Comparison of ENCODE assay signal across 20 mouse cellular contexts in genomic region chr7:136130666-136131239, GRCm38 (mm10).
DNase-seq lines count a peak whose midpoint lies in the region; ATAC-seq and TF ChIP-seq lines count a peak whose summit lies in the region.
"Had no signal": no experiment of that assay in that cellular context is flagged by ENCODE, and none has a peak within 500 bp of the region (broad histone marks: within the 10 kb centered on the region; RNA-seq: fewer than 3 reads in every experiment).

No protein-coding gene starts in this region.

- no peak for ATAC-seq in hindbrain, postnatal 0 days
- no peak for ATAC-seq in hindbrain, embryonic 13.5 days (ENCODE audit: low FRiP score)
- ATAC-seq in midbrain, embryonic 16.5 days = no peak
- no peak for ATAC-seq in limb, embryonic 14.5 days (ENCODE audit: low FRiP score, low read depth)

- H3K9ac ChIP-seq in hindbrain, postnatal 0 days (replicated peaks; ENCODE audit: low read length) = no peak overlapping the region
- no peak overlapping the region for H3K9ac ChIP-seq in hindbrain, embryonic 13.5 days
- H3K9ac ChIP-seq in midbrain, embryonic 16.5 days (ENCODE audit: low read depth, low read length) = no peak overlapping the region
- no peak overlapping the region for H3K9ac ChIP-seq in limb, embryonic 14.5 days (ENCODE audit: low read depth, low read length, severe bottlenecking)
- H3K9ac ChIP-seq: embryonic facial prominence, embryonic 15.5 days; hindbrain, embryonic 14.5 days had no signal

- no peak overlapping the region for H3K27ac ChIP-seq in hindbrain, postnatal 0 days
- H3K27ac ChIP-seq in hindbrain, embryonic 13.5 days = no peak overlapping the region
- H3K27ac ChIP-seq in midbrain, embryonic 10.5 days (replicated peaks) = no peak overlapping the region
- H3K27ac ChIP-seq in midbrain, embryonic 16.5 days (ENCODE audit: low read length) = no peak overlapping the region
- H3K27ac ChIP-seq in limb, embryonic 14.5 days (replicated peaks; ENCODE audit: low read depth, low read length) = no peak overlapping the region; the same call in 1 of the 2 replicates
- H3K27ac ChIP-seq: embryonic facial prominence, embryonic 15.5 days; forebrain, embryonic 10.5 days; heart, adult 2 months; hindbrain, embryonic 14.5 days; kidney, postnatal 0 days had no signal

- H3K4me3 ChIP-seq in hindbrain, postnatal 0 days (ENCODE audit: low read length) = no peak overlapping the region
- no peak overlapping the region for H3K4me3 ChIP-seq in hindbrain, embryonic 13.5 days
- no peak overlapping the region for H3K4me3 ChIP-seq in midbrain, embryonic 10.5 days
- no peak overlapping the region for H3K4me3 ChIP-seq in midbrain, embryonic 16.5 days (ENCODE audit: low read depth, low read length)
- no peak overlapping the region for H3K4me3 ChIP-seq in limb, embryonic 14.5 days (replicated peaks; ENCODE audit: low read length)
- H3K4me3 ChIP-seq: embryonic facial prominence, embryonic 15.5 days; forebrain, embryonic 10.5 days; heart, adult 2 months had no signal

- no peak overlapping the region for H3K4me2 ChIP-seq in hindbrain, postnatal 0 days (ENCODE audit: low read depth, low read length)
- H3K4me2 ChIP-seq in hindbrain, embryonic 13.5 days = no peak overlapping the region
- no peak overlapping the region for H3K4me2 ChIP-seq in midbrain, embryonic 16.5 days (ENCODE audit: low read length)
- H3K4me2 ChIP-seq in limb, embryonic 14.5 days (replicated peaks; ENCODE audit: low read depth, low read length, severe bottlenecking) = no peak overlapping the region
- H3K4me2 ChIP-seq: embryonic facial prominence, embryonic 15.5 days; hindbrain, embryonic 14.5 days had no signal

- no peak for TF ChIP-seq CTCF in hindbrain, postnatal 0 days (IDR thresholded peaks at IDR 0.05; ENCODE audit: low read depth)
- no peak for TF ChIP-seq CTCF in brain, embryonic 14.5 days (IDR thresholded peaks at IDR 0.05; ENCODE audit: borderline replicate concordance, extremely low read depth, insufficient read depth, insufficient read length)

- no peaks in the 10 kb centered on the region for H3K27me3 ChIP-seq in hindbrain, postnatal 0 days (ENCODE audit: insufficient read depth, low read length)
- H3K27me3 ChIP-seq in hindbrain, embryonic 13.5 days = no peaks in the 10 kb centered on the region
- peaks cover 12% of the 10 kb centered on the region for H3K27me3 ChIP-seq in midbrain, embryonic 10.5 days (ENCODE audit: low read depth, poor library complexity, severe bottlenecking)
- H3K27me3 ChIP-seq in midbrain, embryonic 16.5 days (ENCODE audit: control insufficient read depth, insufficient read depth, low read depth, low read length) = no peaks in the 10 kb centered on the region
- no peaks in the 10 kb centered on the region for H3K27me3 ChIP-seq in limb, embryonic 14.5 days (ENCODE audit: control insufficient read depth, insufficient read depth, low read length)
- H3K27me3 ChIP-seq: embryonic facial prominence, embryonic 15.5 days had no signal

- no peak for TF ChIP-seq POLR2A in brain, embryonic 14.5 days (IDR thresholded peaks at IDR 0.05; ENCODE audit: borderline replicate concordance, extremely low read depth, insufficient read depth, insufficient read length, poor library complexity, severe bottlenecking)
- TF ChIP-seq POLR2A in limb, embryonic 14.5 days (IDR thresholded peaks at IDR 0.05; ENCODE audit: borderline replicate concordance, extremely low read depth, insufficient read depth, insufficient read length) = no peak

- no peaks in the 10 kb centered on the region for H3K36me3 ChIP-seq in hindbrain, postnatal 0 days (ENCODE audit: insufficient read depth, low read length)
- H3K36me3 ChIP-seq in hindbrain, embryonic 13.5 days = no peaks in the 10 kb centered on the region
- no peaks in the 10 kb centered on the region for H3K36me3 ChIP-seq in midbrain, embryonic 10.5 days
- no peaks in the 10 kb centered on the region for H3K36me3 ChIP-seq in midbrain, embryonic 16.5 days (ENCODE audit: control insufficient read depth, insufficient read depth, low read length)
- H3K36me3 ChIP-seq in limb, embryonic 14.5 days (ENCODE audit: control insufficient read depth, insufficient read depth, low read length) = no peaks in the 10 kb centered on the region
- H3K36me3 ChIP-seq: embryonic facial prominence, embryonic 15.5 days; forebrain, embryonic 10.5 days had no signal

- peaks cover 14% of the 10 kb centered on the region for H3K4me1 ChIP-seq in hindbrain, postnatal 0 days (ENCODE audit: insufficient read depth, low read length)
- peaks cover 18% of the 10 kb centered on the region for H3K4me1 ChIP-seq in hindbrain, embryonic 13.5 days (replicated peaks)
- peaks cover 38% of the 10 kb centered on the region for H3K4me1 ChIP-seq in midbrain, embryonic 10.5 days
- H3K4me1 ChIP-seq in midbrain, embryonic 16.5 days (ENCODE audit: control insufficient read depth, insufficient read depth, low read length) = peaks cover 9% of the 10 kb centered on the region; the same call in 1 of the 2 replicates
- peaks cover 27% of the 10 kb centered on the region for H3K4me1 ChIP-seq in limb, embryonic 14.5 days (ENCODE audit: control insufficient read depth, insufficient read depth, low read length)

- H3K9me3 ChIP-seq in hindbrain, postnatal 0 days (ENCODE audit: low read length) = no peaks in the 10 kb centered on the region
- no peaks in the 10 kb centered on the region for H3K9me3 ChIP-seq in hindbrain, embryonic 13.5 days
- 0 out of 2 replicates have a peak, but pooled peaks cover 5% of the 10 kb centered on the region for H3K9me3 ChIP-seq in midbrain, embryonic 10.5 days (replicated peaks)
- H3K9me3 ChIP-seq in midbrain, embryonic 16.5 days (replicated peaks; ENCODE audit: control insufficient read depth, low read length, poor library complexity, severe bottlenecking) = no peaks in the 10 kb centered on the region
- no peaks in the 10 kb centered on the region for H3K9me3 ChIP-seq in limb, embryonic 14.5 days (ENCODE audit: control insufficient read depth, low read length)
- H3K9me3 ChIP-seq: embryonic facial prominence, embryonic 15.5 days; forebrain, embryonic 10.5 days had no signal

- WGBS in hindbrain, postnatal 0 days = 23% methylated on average over 10 of the region's 10 CpGs
- WGBS in hindbrain, embryonic 13.5 days = 44% methylated on average over 10 of the region's 10 CpGs
- WGBS in midbrain, embryonic 10.5 days = 18% methylated on average over 10 of the region's 10 CpGs
- 8% methylated on average over 10 of the region's 10 CpGs for WGBS in midbrain, embryonic 16.5 days
- WGBS in limb, embryonic 14.5 days = 23% methylated on average over 10 of the region's 10 CpGs

- peak; percentile 38 for DNase-seq in hindbrain, postnatal 0 days (ENCODE audit: low spot score)
- DNase-seq in midbrain, embryonic 10.5 days (ENCODE audit: low spot score) = peak; percentile 39
- DNase-seq in brain, embryonic 14.5 days (ENCODE audit: low read depth) = peak; percentile 67
- DNase-seq in limb, embryonic 14.5 days (ENCODE audit: low spot score) = peak; percentile 28
- no peak for DNase-seq in lung, adult 18-20 months
- DNase-seq in yolk sac, embryonic 10.5 days (ENCODE audit: low spot score) = no peak
- DNase-seq: B cell, adult 2 months; cerebellum, postnatal 14 days; gastrocnemius, postnatal 10 days; heart, adult 2 months; layer of hippocampus, adult 9-11 months; lung, adult 2 months; lung, postnatal 4 days; right cerebral cortex, adult 18-20 months had no signal

Comparison
In these comparisons a context has a peak if more than half of its experiments do, and no peak if none do; other contexts are left out.
1. DNase-seq: peak in hindbrain, postnatal 0 days (single experiment), midbrain, embryonic 10.5 days (single experiment), brain, embryonic 14.5 days (single experiment) and limb, embryonic 14.5 days (single experiment); none in lung, adult 18-20 months (0 of 2) and yolk sac, embryonic 10.5 days (single experiment).